Mouse (Mus musculus) stomach, postnatal 0 days (tissue): ENCODE data around the gene Ildr2. TPM values are rescaled to one million over a fixed set of nuclear protein-coding genes. Genes with fewer than 3 reads are reported as not detected.

Experiments
- ATAC-seq: fragments of 200-750 bp; cut with Nextera tagmentation; 2 replicates; pipeline ENCODE4 v1.8.0; 2017; ENCODE audit not compliant: low FRiP score, low TSS enrichment
- DNase-seq: peaks from one replicate; pipeline ENCODE4 v3.0.0-alpha.2; 2016; ENCODE audit warnings: low spot score
- H3K27ac ChIP-seq: fragments of 300-500 bp; sonication (generic); replicated peaks from 2 replicates; pipeline ENCODE4 v1.5.1; 2014; ENCODE audit warnings: mild to moderate bottlenecking, control low read depth
- H3K27me3 ChIP-seq: fragments of 300-500 bp; sonication (generic); 2 replicates; pipeline ENCODE4 v1.6.1; 2014; ENCODE audit warnings: low read length; ENCODE audit not compliant: control insufficient read depth, insufficient read depth
- H3K36me3 ChIP-seq: fragments of 300-500 bp; sonication (generic); 2 replicates; pipeline ENCODE4 v1.6.1; 2014; ENCODE audit warnings: low read length, mixed read lengths; ENCODE audit not compliant: control insufficient read depth, insufficient read depth
- H3K4me1 ChIP-seq: fragments of 300-500 bp; sonication (generic); replicated peaks from 2 replicates; pipeline ENCODE4 v1.6.1; 2014; ENCODE audit warnings: antibody characterized with exemption; ENCODE audit not compliant: control insufficient read depth, insufficient read depth
- H3K4me2 ChIP-seq: fragments of 300-500 bp; sonication (generic); replicated peaks from 2 replicates; pipeline ENCODE4 v1.6.1; 2014; ENCODE audit warnings: low read depth, mild to moderate bottlenecking, control low read depth, moderate library complexity
- H3K4me3 ChIP-seq: fragments of 300-500 bp; sonication (generic); 2 replicates; pipeline ENCODE4 v1.5.1; 2014; ENCODE audit warnings: low read depth, low read length, control low read depth
- H3K9ac ChIP-seq: fragments of 300-500 bp; sonication (generic); 2 replicates; pipeline ENCODE4 v1.6.1; 2014; ENCODE audit warnings: mild to moderate bottlenecking, low read length, control low read depth, mixed read lengths
- H3K9me3 ChIP-seq: fragments of 300-500 bp; sonication (generic); 2 replicates; pipeline ENCODE4 v1.6.1; 2016; ENCODE audit warnings: low read length; ENCODE audit not compliant: control insufficient read depth
- CTCF ChIP-seq: IDR thresholded peaks from 2 replicates; pipeline ENCODE4 v1.5.1; 2016; ENCODE audit warnings: antibody characterized with exemption, low read depth, mild to moderate bottlenecking, moderate library complexity
- EP300 ChIP-seq: optimal IDR thresholded peaks from 2 replicates; pipeline ENCODE3; 2016; ENCODE audit warnings: antibody characterized with exemption
- WGBS: fragments of 180-500 bp; shearing (Covaris S2); extraction: QIAGEN DNeasy Blood & Tissue Kit; methylation state at CpG from one replicate; pipeline ENCODE4 v1.1.7; 2014; 5-methylcytosine and 5-hydroxymethylcytosine counted together
- polyA plus RNA-seq: library from polyadenylated mRNA; unstranded; fragments of >200 nt; fragmentation: Nextera tagmentation; extraction: Ambion mirVana; gene quantifications from 2 replicates; pipeline ENCODE4 v1.2.1, GENCODE M21; 2015

The Ildr2 gene
- polyA plus RNA-seq, 1 experiment from 2014 or later, result 0.64 TPM

- TF ChIP-seq EP300, result no peak
- TF ChIP-seq CTCF, result no peak
- WGBS, result 80% methylated on average over 9 of the region's 9 CpGs
- H3K36me3 ChIP-seq, result no peaks in the 10 kb centered on the region
- ATAC-seq (no peak), DNase-seq (no peak)
- H3K9ac ChIP-seq, result no peak overlapping the region
- no peak overlapping the region for H3K27ac ChIP-seq
- no peaks in the 10 kb centered on the region for H3K27me3 ChIP-seq
- no peak overlapping the region for H3K4me3 ChIP-seq
- no peak overlapping the region for H3K4me2 ChIP-seq
- 0 out of 2 replicates have a peak, but pooled peaks cover 3% of the 10 kb centered on the region for H3K4me1 ChIP-seq
- no peaks in the 10 kb centered on the region for H3K9me3 ChIP-seq
Observed at GRCm38 (mm10) chr1:166286231-166286630, 32.3 kb downstream of the Ildr2 start.

- Histone ChIP-seq H3K27me3 (no peaks in the 10 kb centered on the region), H3K4me3 (no peak overlapping the region), H3K4me1 (no peaks in the 10 kb centered on the region), H3K36me3 (no peaks in the 10 kb centered on the region), H3K9ac (no peak overlapping the region), H3K4me2 (no peak overlapping the region), H3K27ac (no peak overlapping the region), H3K9me3 (no peaks in the 10 kb centered on the region)
- TF ChIP-seq EP300 (no peak), CTCF (no peak)
- 84% methylated on average over 6 of the region's 6 CpGs for WGBS
- ATAC-seq (no peak), DNase-seq (no peak)
Observed at GRCm38 (mm10) chr1:166290562-166290961, 36.6 kb downstream of the Ildr2 start.

DNA sequence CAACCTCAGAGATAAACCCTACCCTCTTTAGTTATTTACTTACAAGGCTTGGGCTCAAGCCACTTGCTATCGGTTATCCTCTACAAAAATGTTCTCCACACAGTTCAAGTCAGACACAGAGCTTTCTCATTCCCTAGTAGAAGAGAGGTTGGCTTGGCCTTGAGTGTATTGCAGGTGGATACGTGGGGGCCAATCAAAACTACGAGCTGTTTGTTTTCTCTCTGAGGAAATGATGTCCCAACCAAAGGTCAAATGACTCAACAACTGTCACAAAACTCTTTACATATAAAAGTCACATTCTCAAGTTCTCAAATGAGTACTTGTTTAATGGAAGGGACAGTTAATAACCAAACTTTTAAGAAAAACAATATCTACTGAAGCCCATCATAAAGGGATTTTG, 39.1 kb downstream of the Ildr2 start:
- Histone ChIP-seq H3K27ac (no peak overlapping the region), H3K9me3 (no peaks in the 10 kb centered on the region), H3K9ac (no peak overlapping the region), H3K36me3 (no peaks in the 10 kb centered on the region), H3K27me3 (no peaks in the 10 kb centered on the region), H3K4me3 (no peak overlapping the region), H3K4me2 (no peak overlapping the region), H3K4me1 (no peaks in the 10 kb centered on the region)
- ATAC-seq (no peak), DNase-seq (no peak)
- no peak for TF ChIP-seq CTCF
- TF ChIP-seq EP300, result no peak
- WGBS, result 77% methylated on average over 3 of the region's 3 CpGs

- Histone ChIP-seq H3K27me3 (no peaks in the 10 kb centered on the region), H3K4me3 (no peak overlapping the region), H3K9ac (no peak overlapping the region), H3K27ac (no peak overlapping the region), H3K9me3 (no peaks in the 10 kb centered on the region), H3K4me2 (no peak overlapping the region), H3K36me3 (no peaks in the 10 kb centered on the region), H3K4me1 (no peaks in the 10 kb centered on the region)
- WGBS, result 69% methylated on average over 7 of the region's 7 CpGs
- TF ChIP-seq EP300 (no peak), CTCF (no peak)
- ATAC-seq (no peak), DNase-seq (no peak)
Observed at GRCm38 (mm10) chr1:166295548-166295947, 41.6 kb downstream of the Ildr2 start.

DNA sequence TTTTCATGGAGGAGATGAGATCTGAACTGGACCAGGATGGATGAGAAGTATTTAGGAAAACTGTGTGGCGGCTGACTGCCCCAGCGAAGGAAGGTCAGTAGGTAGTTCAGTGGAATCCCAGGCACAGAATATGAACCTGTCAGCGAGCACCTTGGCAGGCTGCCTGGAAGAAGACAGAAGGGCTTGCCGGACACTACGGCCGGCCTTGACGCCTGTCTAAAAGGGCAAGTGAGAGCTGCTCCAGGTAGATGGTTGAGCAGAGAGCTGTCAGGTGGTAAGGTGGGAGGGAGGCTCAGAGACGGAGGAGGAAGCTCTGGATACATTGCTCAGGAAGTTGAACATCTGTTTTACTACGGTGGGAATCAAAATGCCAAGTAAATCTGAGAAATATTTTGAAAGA, 42.4 kb downstream of the Ildr2 start:
- Histone ChIP-seq H3K4me2 (no peak overlapping the region), H3K4me1 (no peaks in the 10 kb centered on the region), H3K4me3 (no peak overlapping the region), H3K36me3 (no peaks in the 10 kb centered on the region), H3K27ac (no peak overlapping the region), H3K27me3 (no peaks in the 10 kb centered on the region), H3K9me3 (no peaks in the 10 kb centered on the region), H3K9ac (no peak overlapping the region)
- no peak for TF ChIP-seq CTCF
- TF ChIP-seq EP300, result no peak
- no peak for DNase-seq
- 80% methylated on average over 9 of the region's 9 CpGs for WGBS
- no peak for ATAC-seq

- H3K36me3 ChIP-seq, result no peaks in the 10 kb centered on the region
- H3K27me3 ChIP-seq, result no peaks in the 10 kb centered on the region
- TF ChIP-seq CTCF, result no peak
- TF ChIP-seq EP300, result no peak
- no peaks in the 10 kb centered on the region for H3K9me3 ChIP-seq
- no peak for ATAC-seq
- 73% methylated on average over 8 of the region's 8 CpGs for WGBS
- no peaks in the 10 kb centered on the region for H3K4me1 ChIP-seq
- no peak overlapping the region for H3K4me3 ChIP-seq
- H3K9ac ChIP-seq, result no peak overlapping the region
- no peak for DNase-seq
- no peak overlapping the region for H3K4me2 ChIP-seq
- no peak overlapping the region for H3K27ac ChIP-seq
Observed at GRCm38 (mm10) chr1:166296971-166297370, 43.0 kb downstream of the Ildr2 start.
